Mouse (Mus musculus): Measurements from ENCODE around the gene Cacna2d2. TPM values are rescaled to one million over a fixed set of nuclear protein-coding genes. Genes with fewer than 3 reads are reported as not detected.
A peak's percentile ranks its signal among the peaks of the same experiment; 100 is the strongest.

Cacna2d2 gene
- polyA plus RNA-seq, 1 experiment from 2014 or later = 0.15 TPM

- H3K4me1 ChIP-seq (replicated peaks; ENCODE audit: control insufficient read depth, insufficient read depth) = 0 out of 2 replicates have a peak, but pooled peaks cover 2% of the 10 kb centered on the region
- peak overlapping the region; percentile 55 for H3K9ac ChIP-seq (ENCODE audit: low read length)
- no peak for DNase-seq (ENCODE audit: low spot score)
- 0 out of 2 replicates have a peak overlapping the region, but pooled peaks have one; percentile 5 for H3K27ac ChIP-seq (replicated peaks)
- H3K27me3 ChIP-seq (ENCODE audit: control insufficient read depth, insufficient read depth, low read length) = no peaks in the 10 kb centered on the region
- TF ChIP-seq CTCF (IDR thresholded peaks at IDR 0.05; ENCODE audit: low read depth) (no peak), EP300 (optimal IDR thresholded peaks at IDR 0.05) (no peak)
- H3K36me3 ChIP-seq (ENCODE audit: control insufficient read depth, insufficient read depth, low read length) = peaks cover 13% of the 10 kb centered on the region
- peak; percentile 6; the same call in 1 of the 2 replicates for ATAC-seq (ENCODE audit: low FRiP score, low TSS enrichment)
- H3K9me3 ChIP-seq (ENCODE audit: control insufficient read depth, low read length) = no peaks in the 10 kb centered on the region
- H3K4me2 ChIP-seq (replicated peaks; ENCODE audit: low read depth) = peak overlapping the region; percentile 78
- peak overlapping the region; percentile 63 for H3K4me3 ChIP-seq (ENCODE audit: low read depth, low read length)
- WGBS = 1% methylated on average over 11 of the region's 11 CpGs
Observed at GRCm38 (mm10) chr9:107542352-107542686, 142.9 kb downstream of the Cacna2d2 start.

GRCm38 (mm10) chr9:107542721-107543120 is 143.3 kb downstream of the Cacna2d2 start:
- H3K36me3 ChIP-seq (ENCODE audit: control insufficient read depth, insufficient read depth, low read length) = peaks cover 13% of the 10 kb centered on the region
- WGBS = 35% methylated on average over 8 of the region's 8 CpGs
- TF ChIP-seq CTCF (IDR thresholded peaks at IDR 0.05; ENCODE audit: low read depth) = no peak
- no peak for TF ChIP-seq EP300 (optimal IDR thresholded peaks at IDR 0.05)
- DNase-seq (ENCODE audit: low spot score) (no peak), ATAC-seq (ENCODE audit: low FRiP score, low TSS enrichment) (no peak)
- H3K27ac ChIP-seq (replicated peaks) = no peak overlapping the region
- H3K4me3 ChIP-seq (ENCODE audit: low read depth, low read length) = peak overlapping the region; percentile 63
- peak overlapping the region; percentile 78 for H3K4me2 ChIP-seq (replicated peaks; ENCODE audit: low read depth)
- no peaks in the 10 kb centered on the region for H3K27me3 ChIP-seq (ENCODE audit: control insufficient read depth, insufficient read depth, low read length)
- H3K4me1 ChIP-seq (replicated peaks; ENCODE audit: control insufficient read depth, insufficient read depth) = 0 out of 2 replicates have a peak, but pooled peaks cover 2% of the 10 kb centered on the region
- no peaks in the 10 kb centered on the region for H3K9me3 ChIP-seq (ENCODE audit: control insufficient read depth, low read length)
- H3K9ac ChIP-seq (ENCODE audit: low read length) = peak overlapping the region; percentile 55; the same call in 1 of the 2 replicates

- Histone ChIP-seq H3K36me3 (ENCODE audit: control insufficient read depth, insufficient read depth, low read length) (peaks cover 13% of the 10 kb centered on the region), H3K27me3 (ENCODE audit: control insufficient read depth, insufficient read depth, low read length) (no peaks in the 10 kb centered on the region), H3K27ac (replicated peaks) (no peak overlapping the region), H3K9me3 (ENCODE audit: control insufficient read depth, low read length) (no peaks in the 10 kb centered on the region), H3K4me1 (replicated peaks; ENCODE audit: control insufficient read depth, insufficient read depth) (0 out of 2 replicates have a peak, but pooled peaks cover 2% of the 10 kb centered on the region), H3K4me2 (replicated peaks; ENCODE audit: low read depth) (no peak overlapping the region), H3K9ac (ENCODE audit: low read length) (no peak overlapping the region), H3K4me3 (ENCODE audit: low read depth, low read length) (no peak overlapping the region)
- ATAC-seq (ENCODE audit: low FRiP score, low TSS enrichment) = no peak
- 82% methylated on average over 11 of the region's 11 CpGs for WGBS
- DNase-seq (ENCODE audit: low spot score) = no peak
- TF ChIP-seq EP300 (optimal IDR thresholded peaks at IDR 0.05) (no peak), CTCF (IDR thresholded peaks at IDR 0.05; ENCODE audit: low read depth) (no peak)
Observed at GRCm38 (mm10) chr9:107543299-107543698, 143.9 kb downstream of the Cacna2d2 start.

GRCm38 (mm10) chr9:107544196-107544700 is 144.8 kb downstream of the Cacna2d2 start:
- DNase-seq (ENCODE audit: low spot score) (no peak), ATAC-seq (ENCODE audit: low FRiP score, low TSS enrichment) (no peak)
- Histone ChIP-seq H3K4me2 (replicated peaks; ENCODE audit: low read depth) (no peak overlapping the region), H3K27me3 (ENCODE audit: control insufficient read depth, insufficient read depth, low read length) (no peaks in the 10 kb centered on the region), H3K9me3 (ENCODE audit: control insufficient read depth, low read length) (no peaks in the 10 kb centered on the region), H3K36me3 (ENCODE audit: control insufficient read depth, insufficient read depth, low read length) (peaks cover 10% of the 10 kb centered on the region), H3K4me1 (replicated peaks; ENCODE audit: control insufficient read depth, insufficient read depth) (0 out of 2 replicates have a peak, but pooled peaks cover 2% of the 10 kb centered on the region), H3K4me3 (ENCODE audit: low read depth, low read length) (no peak overlapping the region), H3K9ac (ENCODE audit: low read length) (no peak overlapping the region), H3K27ac (replicated peaks) (no peak overlapping the region)
- no peak for TF ChIP-seq EP300 (optimal IDR thresholded peaks at IDR 0.05)
- TF ChIP-seq CTCF (IDR thresholded peaks at IDR 0.05; ENCODE audit: low read depth) = no peak
- WGBS = 93% methylated on average over 17 of the region's 17 CpGs

- 88% methylated on average over 12 of the region's 12 CpGs for WGBS
- peaks cover 7% of the 10 kb centered on the region for H3K36me3 ChIP-seq (ENCODE audit: control insufficient read depth, insufficient read depth, low read length)
Observed at GRCm38 (mm10) chr9:107544729-107545128, 145.3 kb downstream of the Cacna2d2 start.

GRCm38 (mm10) chr9:107545199-107545598 is 145.8 kb downstream of the Cacna2d2 start:
- no peak for ATAC-seq (ENCODE audit: low FRiP score, low TSS enrichment)
- no peak overlapping the region for H3K27ac ChIP-seq (replicated peaks)
- DNase-seq (ENCODE audit: low spot score) = no peak
- 85% methylated on average over 10 of the region's 10 CpGs for WGBS
- H3K36me3 ChIP-seq (ENCODE audit: control insufficient read depth, insufficient read depth, low read length) = peaks cover 4% of the 10 kb centered on the region; the same call in 1 of the 2 replicates
- no peak overlapping the region for H3K4me3 ChIP-seq (ENCODE audit: low read depth, low read length)
- no peak overlapping the region for H3K9ac ChIP-seq (ENCODE audit: low read length)
- H3K4me2 ChIP-seq (replicated peaks; ENCODE audit: low read depth) = no peak overlapping the region
- TF ChIP-seq CTCF (IDR thresholded peaks at IDR 0.05; ENCODE audit: low read depth) (no peak), EP300 (optimal IDR thresholded peaks at IDR 0.05) (no peak)
- no peaks in the 10 kb centered on the region for H3K27me3 ChIP-seq (ENCODE audit: control insufficient read depth, insufficient read depth, low read length)
- no peaks in the 10 kb centered on the region for H3K9me3 ChIP-seq (ENCODE audit: control insufficient read depth, low read length)
- H3K4me1 ChIP-seq (replicated peaks; ENCODE audit: control insufficient read depth, insufficient read depth) = 0 out of 2 replicates have a peak, but pooled peaks cover 2% of the 10 kb centered on the region

More at GRCm38 (mm10) chr9:107544729-107545128, 145.3 kb downstream of the Cacna2d2 start:
- Histone ChIP-seq H3K4me2 (replicated peaks; ENCODE audit: low read depth) (no peak overlapping the region), H3K4me1 (replicated peaks; ENCODE audit: control insufficient read depth, insufficient read depth) (0 out of 2 replicates have a peak, but pooled peaks cover 2% of the 10 kb centered on the region), H3K27ac (replicated peaks) (no peak overlapping the region), H3K4me3 (ENCODE audit: low read depth, low read length) (no peak overlapping the region), H3K27me3 (ENCODE audit: control insufficient read depth, insufficient read depth, low read length) (no peaks in the 10 kb centered on the region), H3K9me3 (ENCODE audit: control insufficient read depth, low read length) (no peaks in the 10 kb centered on the region), H3K9ac (ENCODE audit: low read length) (no peak overlapping the region)
- DNase-seq (ENCODE audit: low spot score) (no peak), ATAC-seq (ENCODE audit: low FRiP score, low TSS enrichment) (no peak)
- TF ChIP-seq CTCF (IDR thresholded peaks at IDR 0.05; ENCODE audit: low read depth) (no peak), EP300 (optimal IDR thresholded peaks at IDR 0.05) (no peak)

Data from stomach, postnatal 0 days (tissue).